Comparison of ENCODE assay signal across 7 mouse cellular contexts in genomic region chr17:21534460-21535095, GRCm38 (mm10). TPM values are rescaled to one million over a fixed set of nuclear protein-coding genes. Genes with fewer than 3 reads are reported as not detected.
A peak's percentile ranks its signal among the peaks of the same experiment; 100 is the strongest.
DNase-seq lines count a peak whose midpoint lies in the region; ATAC-seq and TF ChIP-seq lines count a peak whose summit lies in the region.

No protein-coding gene starts in this region.

- H3K27me3 ChIP-seq in heart, embryonic 11.5 days (ENCODE audit: control insufficient read depth, insufficient read depth, low read length): no peaks in the 10 kb centered on the region
- H3K27me3 ChIP-seq in kidney, embryonic 16.5 days (ENCODE audit: insufficient read depth, low read length): no peaks in the 10 kb centered on the region
- H3K27me3 ChIP-seq in lung, embryonic 15.5 days: no peaks in the 10 kb centered on the region

- DNase-seq in MEL-GATA-1-ER (ENCODE audit: extremely low read depth, low read depth): peak; percentile 92
- peak; percentile 93 for DNase-seq in retina, postnatal 1 day

- peak overlapping the region; percentile 38 for H3K27ac ChIP-seq in cortical plate, adult 2 months (ENCODE audit: insufficient read depth, low read length)
- 0 out of 2 replicates have a peak overlapping the region, but pooled peaks have one; percentile 2 for H3K27ac ChIP-seq in heart, embryonic 11.5 days (ENCODE audit: low read depth, low read length)
- H3K27ac ChIP-seq in kidney, embryonic 16.5 days (ENCODE audit: low read length): peak overlapping the region; percentile 54
- H3K27ac ChIP-seq in lung, embryonic 15.5 days: peak overlapping the region; percentile 74

- no peak overlapping the region for H3K4me3 ChIP-seq in cortical plate, adult 2 months (ENCODE audit: insufficient read depth, low read length)
- no peak overlapping the region for H3K4me3 ChIP-seq in heart, embryonic 11.5 days (ENCODE audit: low read depth, low read length)
- no peak overlapping the region for H3K4me3 ChIP-seq in kidney, embryonic 16.5 days (ENCODE audit: low read length)
- H3K4me3 ChIP-seq in lung, embryonic 15.5 days: no peak overlapping the region

- ATAC-seq in CD4-positive, CD25-positive, alpha-beta regulatory T cell, adult 4 months: peak; percentile 56
- no peak for ATAC-seq in heart, embryonic 11.5 days (replicated peaks; ENCODE audit: insufficient number of reproducible peaks, low FRiP score, low TSS enrichment)
- ATAC-seq in kidney, embryonic 16.5 days (ENCODE audit: low FRiP score, low TSS enrichment): peak; percentile 25; the same call in 1 of the 2 replicates
- ATAC-seq in lung, embryonic 15.5 days (ENCODE audit: borderline replicate concordance, extremely low read depth, low FRiP score, low TSS enrichment): 0 out of 2 replicates have a peak, but pooled peaks have one; percentile 28

- TF ChIP-seq POLR2A in cortical plate, adult 2 months (IDR thresholded peaks at IDR 0.05; ENCODE audit: extremely low read depth, insufficient read depth, low read length): no peak

- peaks cover 2% of the 10 kb centered on the region; the same call in 1 of the 2 replicates for H3K4me1 ChIP-seq in cortical plate, adult 2 months (ENCODE audit: control insufficient read depth, insufficient read depth, low read length)
- peaks cover 4% of the 10 kb centered on the region for H3K4me1 ChIP-seq in heart, embryonic 11.5 days (ENCODE audit: control insufficient read depth, insufficient read depth, low read length)
- H3K4me1 ChIP-seq in kidney, embryonic 16.5 days (ENCODE audit: insufficient read depth, low read length): peaks cover 21% of the 10 kb centered on the region
- H3K4me1 ChIP-seq in lung, embryonic 15.5 days: peaks cover 24% of the 10 kb centered on the region

- H3K36me3 ChIP-seq in heart, embryonic 11.5 days (ENCODE audit: control insufficient read depth, insufficient read depth, low read length): no peaks in the 10 kb centered on the region
- no peaks in the 10 kb centered on the region for H3K36me3 ChIP-seq in kidney, embryonic 16.5 days (ENCODE audit: insufficient read depth, low read length)
- H3K36me3 ChIP-seq in lung, embryonic 15.5 days: no peaks in the 10 kb centered on the region

- H3K9ac ChIP-seq in heart, embryonic 11.5 days (ENCODE audit: low read depth, low read length): no peak overlapping the region
- H3K9ac ChIP-seq in kidney, embryonic 16.5 days (replicated peaks; ENCODE audit: low read length): peak overlapping the region; percentile 70
- no peak overlapping the region for H3K9ac ChIP-seq in lung, embryonic 15.5 days

- TF ChIP-seq CTCF in cortical plate, adult 2 months (IDR thresholded peaks at IDR 0.05; ENCODE audit: extremely low read depth, insufficient read depth, low read length): peak; percentile 13; the same call in 1 of the 2 replicates

- peak overlapping the region; percentile 67 for H3K4me2 ChIP-seq in heart, embryonic 11.5 days
- H3K4me2 ChIP-seq in kidney, embryonic 16.5 days (replicated peaks; ENCODE audit: low read depth, low read length): peak overlapping the region; percentile 87
- H3K4me2 ChIP-seq in lung, embryonic 15.5 days: peak overlapping the region; percentile 79

- no peaks in the 10 kb centered on the region for H3K9me3 ChIP-seq in heart, embryonic 11.5 days (replicated peaks; ENCODE audit: control insufficient read depth, low read length)
- no peaks in the 10 kb centered on the region for H3K9me3 ChIP-seq in kidney, embryonic 16.5 days (ENCODE audit: low read length)
- no peaks in the 10 kb centered on the region for H3K9me3 ChIP-seq in lung, embryonic 15.5 days

- WGBS in heart, embryonic 11.5 days (ENCODE audit: insufficient replicate concordance): 13% methylated on average over 4 of the region's 4 CpGs
- WGBS in kidney, embryonic 16.5 days: 10% methylated on average over 4 of the region's 4 CpGs
- WGBS in lung, embryonic 15.5 days: 12% methylated on average over 4 of the region's 4 CpGs

RNA-seq across cellular contexts. Expression of gene Zfp52, which starts 0.8 kb away (rescaled TPM):
- 10 to 100 TPM; 20.8 to 21.6 TPM for polyA plus RNA-seq in CD4-positive, CD25-positive, alpha-beta regulatory T cell, adult 4 months (2017; shearing (Covaris generic))
- 2.4 and 3.2 TPM in 2 replicates for polyA plus RNA-seq in cortical plate, adult 2 months (2012; rRNA removed)
- polyA plus RNA-seq in heart, embryonic 11.5 days (2014; fragmentation: Nextera tagmentation; extraction: Ambion mirVana): 1.9 and 2.4 TPM in 2 replicates
- 4.9 and 5.2 TPM in 2 replicates for polyA plus RNA-seq in kidney, embryonic 16.5 days (2015; fragmentation: Nextera tagmentation; extraction: Ambion mirVana)
- polyA plus RNA-seq in lung, embryonic 15.5 days (2015; fragmentation: Nextera tagmentation; extraction: Ambion mirVana): 4.3 and 5.1 TPM in 2 replicates

RNA-seq across cellular contexts. Expression of gene Zfp948, which starts 32.2 kb away (rescaled TPM):
- 10 to 100 TPM; 13.0 to 14.0 TPM for polyA plus RNA-seq in CD4-positive, CD25-positive, alpha-beta regulatory T cell, adult 4 months (2017; shearing (Covaris generic))
- 9.8 and 11.2 TPM in 2 replicates for polyA plus RNA-seq in cortical plate, adult 2 months (2012; rRNA removed)
- polyA plus RNA-seq in heart, embryonic 11.5 days (2014; fragmentation: Nextera tagmentation; extraction: Ambion mirVana): 21.3 and 23.6 TPM in 2 replicates
- 20.5 and 20.6 TPM in 2 replicates for polyA plus RNA-seq in kidney, embryonic 16.5 days (2015; fragmentation: Nextera tagmentation; extraction: Ambion mirVana)
- polyA plus RNA-seq in lung, embryonic 15.5 days (2015; fragmentation: Nextera tagmentation; extraction: Ambion mirVana): 16.9 and 17.8 TPM in 2 replicates

RNA-seq across cellular contexts. Expression of gene Zfp53, which starts 45.8 kb away (rescaled TPM):
- 10 to 100 TPM; 44.8 to 46.9 TPM for polyA plus RNA-seq in CD4-positive, CD25-positive, alpha-beta regulatory T cell, adult 4 months (2017; shearing (Covaris generic))
- 2.9 TPM in 2 replicates for polyA plus RNA-seq in cortical plate, adult 2 months (2012; rRNA removed)
- polyA plus RNA-seq in heart, embryonic 11.5 days (2014; fragmentation: Nextera tagmentation; extraction: Ambion mirVana): 5.4 and 6.2 TPM in 2 replicates
- 11.4 and 12.3 TPM in 2 replicates for polyA plus RNA-seq in kidney, embryonic 16.5 days (2015; fragmentation: Nextera tagmentation; extraction: Ambion mirVana)
- 10.7 and 11.8 TPM in 2 replicates for polyA plus RNA-seq in lung, embryonic 15.5 days (2015; fragmentation: Nextera tagmentation; extraction: Ambion mirVana)

Comparison
In these comparisons a context has a peak if more than half of its experiments do, and no peak if none do; other contexts are left out.
1. H3K27ac ChIP-seq: peak in every context shown above with its lines; median percentile 74 in lung, embryonic 15.5 days; 54 in kidney, embryonic 16.5 days; 38 in cortical plate, adult 2 months; 2 in heart, embryonic 11.5 days.